10 mouse cellular contexts compared by ENCODE assay signal in the genomic region with DNA sequence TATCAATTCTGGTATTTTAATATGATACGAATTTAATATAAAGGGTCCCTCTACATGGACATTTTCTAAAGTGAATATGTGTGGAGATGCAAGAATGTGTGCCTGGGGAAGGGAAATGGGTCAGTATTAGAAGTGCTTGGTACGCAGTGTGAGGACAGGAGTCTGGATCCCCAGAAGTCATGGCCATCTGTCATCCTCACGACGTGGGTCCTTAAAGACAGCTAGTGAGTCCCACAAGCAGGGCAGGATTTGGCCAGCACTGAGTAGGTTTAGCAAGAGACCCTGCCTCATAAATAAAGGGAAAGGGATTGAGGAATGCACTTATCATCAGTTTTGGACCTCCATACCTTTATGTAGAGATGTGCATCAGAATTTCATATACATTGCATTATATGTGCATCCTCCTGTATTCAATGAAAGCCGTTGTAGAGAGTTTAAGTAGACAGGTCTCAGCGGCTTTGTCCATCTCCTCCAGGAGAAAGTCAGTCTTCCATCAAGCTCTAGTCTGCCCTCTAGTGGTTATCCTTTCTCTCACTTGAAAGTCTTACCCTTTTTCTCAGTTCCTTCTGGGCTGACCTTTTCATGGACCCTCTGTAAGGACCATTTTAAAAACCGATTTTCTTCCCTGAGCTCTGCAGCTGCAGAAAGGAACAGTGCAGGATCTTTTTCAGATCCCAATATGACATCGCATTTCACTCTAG.
DNase-seq lines count a peak whose midpoint lies in the region; ATAC-seq and TF ChIP-seq lines count a peak whose summit lies in the region.
"Had no signal": no experiment of that assay in that cellular context is flagged by ENCODE, and none has a peak within 500 bp of the region (broad histone marks: within the 10 kb centered on the region; RNA-seq: fewer than 3 reads in every experiment).

No protein-coding gene starts in this region.

- intact Hi-C loops in heart, adult 2 months (cut with DNase I) = no loop called here

- no peaks in the 10 kb centered on the region for H3K36me3 ChIP-seq in heart, adult 2 months (ENCODE audit: control insufficient read depth, insufficient read depth, low read length)
- no peaks in the 10 kb centered on the region for H3K36me3 ChIP-seq in heart, embryonic 10.5 days
- no peaks in the 10 kb centered on the region for H3K36me3 ChIP-seq in liver, embryonic 14.5 days (replicated peaks; ENCODE audit: control insufficient read depth, insufficient read depth, low read depth)
- H3K36me3 ChIP-seq: forebrain, embryonic 15.5 days had no signal

- no peak for ATAC-seq in liver, embryonic 14.5 days (ENCODE audit: insufficient read depth)
- ATAC-seq: forebrain, embryonic 15.5 days had no signal

- H3K27me3 ChIP-seq in heart, adult 2 months (ENCODE audit: control insufficient read depth, insufficient read depth, low read length) = no peaks in the 10 kb centered on the region
- no peaks in the 10 kb centered on the region for H3K27me3 ChIP-seq in heart, embryonic 10.5 days (ENCODE audit: insufficient read depth, poor library complexity, severe bottlenecking)
- no peaks in the 10 kb centered on the region for H3K27me3 ChIP-seq in liver, embryonic 14.5 days (ENCODE audit: control insufficient read depth, insufficient read depth, low read length)
- H3K27me3 ChIP-seq: forebrain, embryonic 15.5 days had no signal

- DNase-seq in heart, adult 2 months = no peak
- no peak for DNase-seq in heart, embryonic 10.5 days (ENCODE audit: low spot score)
- no peak for DNase-seq in liver, embryonic 14.5 days (ENCODE audit: low read depth in 3 of 3, low spot score in 3 of 3)
- DNase-seq in liver (no peak), ZHBTc4 (ENCODE audit: low read depth, low spot score) (peak; percentile 60)
- peak; percentile 3 for DNase-seq in lung, postnatal 25 days (ENCODE audit: low spot score)
- DNase-seq in spleen, postnatal 4 days (ENCODE audit: low spot score in 2 of 2) = no peak
- no peak for DNase-seq in urinary bladder, postnatal 25 days (ENCODE audit: low spot score)

- no peak for TF ChIP-seq EP300 in heart, adult 2 months (IDR thresholded peaks at IDR 0.05; ENCODE audit: insufficient read depth, low read depth, low read length)
- TF ChIP-seq EP300 in liver, embryonic 14.5 days (IDR thresholded peaks at IDR 0.05; ENCODE audit: low read depth) = no peak

- H3K9ac ChIP-seq in heart, adult 2 months (ENCODE audit: low read depth, low read length) = no peak overlapping the region
- no peak overlapping the region for H3K9ac ChIP-seq in liver, embryonic 14.5 days (replicated peaks)
- H3K9ac ChIP-seq: forebrain, embryonic 15.5 days had no signal

- no peak overlapping the region for H3K27ac ChIP-seq in heart, adult 2 months
- H3K27ac ChIP-seq in heart, embryonic 10.5 days = no peak overlapping the region
- no peak overlapping the region for H3K27ac ChIP-seq in liver, embryonic 14.5 days
- H3K27ac ChIP-seq: forebrain, embryonic 15.5 days had no signal

- H3K4me1 ChIP-seq in heart, adult 2 months (ENCODE audit: control insufficient read depth, insufficient read depth, low read length) = no peaks in the 10 kb centered on the region
- no peaks in the 10 kb centered on the region for H3K4me1 ChIP-seq in heart, embryonic 10.5 days
- H3K4me1 ChIP-seq in liver, embryonic 14.5 days (replicated peaks; ENCODE audit: control insufficient read depth in 2 of 2, insufficient read depth in 2 of 2, low read length in 1 of 2) = no peaks in the 10 kb centered on the region
- H3K4me1 ChIP-seq: forebrain, embryonic 15.5 days had no signal

- 45% methylated on average over 8 of the region's 8 CpGs for WGBS in heart, adult 2 months
- WGBS in heart, embryonic 10.5 days = 48% methylated on average over 8 of the region's 8 CpGs
- WGBS in liver, embryonic 14.5 days (ENCODE audit: insufficient replicate concordance) = 41% methylated on average over 8 of the region's 8 CpGs

- no peaks in the 10 kb centered on the region for H3K9me3 ChIP-seq in heart, embryonic 10.5 days
- no peaks in the 10 kb centered on the region for H3K9me3 ChIP-seq in liver, embryonic 14.5 days (ENCODE audit: control insufficient read depth, low read length)
- H3K9me3 ChIP-seq: forebrain, embryonic 15.5 days had no signal

- H3K4me2 ChIP-seq in liver, embryonic 14.5 days (ENCODE audit: low read depth) = no peak overlapping the region
- H3K4me2 ChIP-seq: forebrain, embryonic 15.5 days; midbrain, embryonic 11.5 days had no signal

- peak; percentile 74 for TF ChIP-seq CTCF in heart, adult 2 months (IDR thresholded peaks at IDR 0.05)
- TF ChIP-seq CTCF in liver, embryonic 14.5 days (IDR thresholded peaks at IDR 0.05; ENCODE audit: low read depth) = peak; percentile 34; the same call in 1 of the 2 replicates

- H3K79me2 ChIP-seq in heart, adult 2 months (replicated peaks; ENCODE audit: control insufficient read depth, insufficient read depth, low read length) = no peaks in the 10 kb centered on the region

- H3K4me3 ChIP-seq in heart, adult 2 months = no peak overlapping the region
- H3K4me3 ChIP-seq in heart, embryonic 10.5 days = no peak overlapping the region
- no peak overlapping the region for H3K4me3 ChIP-seq in liver, embryonic 14.5 days (ENCODE audit: insufficient read depth in 1 of 2, low read depth in 2 of 2, low read length in 2 of 2)
- H3K4me3 ChIP-seq: forebrain, embryonic 15.5 days had no signal

- no peak for TF ChIP-seq POLR2A in heart, adult 2 months (IDR thresholded peaks at IDR 0.05; ENCODE audit: insufficient read depth, low read depth, low read length)

Comparison
In these comparisons a context has a peak if more than half of its experiments do, and no peak if none do; other contexts are left out.
1. DNase-seq: peak in ZHBTc4 (single experiment) and lung, postnatal 25 days (single experiment); none in heart, adult 2 months (0 of 2), heart, embryonic 10.5 days (single experiment), liver, embryonic 14.5 days (0 of 3), liver (single experiment), spleen, postnatal 4 days (0 of 2) and urinary bladder, postnatal 25 days (single experiment).